Mouse (Mus musculus): ENCODE data around the gene Slc35d2.

Gene Slc35d2

GRCm38 (mm10) chr13:64049535-64049934 is 79.6 kb downstream of the Slc35d2 start:
- no peak for DNase-seq

GRCm38 (mm10) chr13:64048467-64048866 is 80.7 kb downstream of the Slc35d2 start:
- no peak for DNase-seq
